Mouse (Mus musculus) bone marrow, adult 2 months (tissue): ENCODE results near the gene Maco1. TPM values are rescaled to one million over a fixed set of nuclear protein-coding genes. Genes with fewer than 3 reads are reported as not detected.

Experiments
- H3K27ac ChIP-seq: fragments of 200-500 bp; 2 replicates; pipeline ENCODE4 v1.5.1; 2012; ENCODE audit warnings: low read depth, mild to moderate bottlenecking, control low read depth, inconsistent platforms, low read length; ENCODE audit not compliant: control insufficient read depth, poor library complexity, insufficient read depth
- H3K4me1 ChIP-seq: fragments of 200-500 bp; 2 replicates; pipeline ENCODE4 v1.6.1; 2011; ENCODE audit warnings: low read length; ENCODE audit not compliant: control insufficient read depth, insufficient read depth
- H3K4me3 ChIP-seq: fragments of 200-500 bp; replicated peaks from 2 replicates; pipeline ENCODE3; 2011; ENCODE audit warnings: mild to moderate bottlenecking, low read depth, low read length, control low read depth; ENCODE audit not compliant: control insufficient read depth
- CTCF ChIP-seq: fragments of 200-500 bp; IDR thresholded peaks from 2 replicates; pipeline ENCODE4 v1.5.1; 2011; ENCODE audit warnings: low read length, control low read depth; ENCODE audit not compliant: control insufficient read depth, insufficient read depth
- POLR2A ChIP-seq: fragments of 200-500 bp; IDR thresholded peaks from 2 replicates; pipeline ENCODE4 v1.6.1; 2011; ENCODE audit warnings: low read depth, mild to moderate bottlenecking, control low read depth, low read length, borderline replicate concordance; ENCODE audit not compliant: control insufficient read depth
- WGBS: fragments of 180-500 bp; shearing (Covaris S2); methylation state at CpG from one replicate; pipeline ENCODE4 v1.1.7; 2018; 5-methylcytosine and 5-hydroxymethylcytosine counted together
- polyA plus RNA-seq: library from polyadenylated mRNA; stranded (reverse); fragments of >200 nt; gene quantifications from 2 replicates; pipeline ENCODE4 v1.2.4, GENCODE M21; 2011; ENCODE audit warnings: low replicate concordance; ENCODE audit not compliant: missing spikeins, insufficient read depth, insufficient read length

Gene Maco1
- polyA plus RNA-seq, 1 experiment, result 24.3 TPM

- Histone ChIP-seq H3K4me3 (no peak overlapping the region), H3K27ac (no peak overlapping the region), H3K4me1 (peaks cover 9% of the 10 kb centered on the region)
- 81% methylated on average over 7 of the region's 7 CpGs for WGBS
- no peak for TF ChIP-seq CTCF
- TF ChIP-seq POLR2A, result no peak
Measured at GRCm38 (mm10) chr4:134769891-134770290, 83.3 kb downstream of the Maco1 start.

DNA sequence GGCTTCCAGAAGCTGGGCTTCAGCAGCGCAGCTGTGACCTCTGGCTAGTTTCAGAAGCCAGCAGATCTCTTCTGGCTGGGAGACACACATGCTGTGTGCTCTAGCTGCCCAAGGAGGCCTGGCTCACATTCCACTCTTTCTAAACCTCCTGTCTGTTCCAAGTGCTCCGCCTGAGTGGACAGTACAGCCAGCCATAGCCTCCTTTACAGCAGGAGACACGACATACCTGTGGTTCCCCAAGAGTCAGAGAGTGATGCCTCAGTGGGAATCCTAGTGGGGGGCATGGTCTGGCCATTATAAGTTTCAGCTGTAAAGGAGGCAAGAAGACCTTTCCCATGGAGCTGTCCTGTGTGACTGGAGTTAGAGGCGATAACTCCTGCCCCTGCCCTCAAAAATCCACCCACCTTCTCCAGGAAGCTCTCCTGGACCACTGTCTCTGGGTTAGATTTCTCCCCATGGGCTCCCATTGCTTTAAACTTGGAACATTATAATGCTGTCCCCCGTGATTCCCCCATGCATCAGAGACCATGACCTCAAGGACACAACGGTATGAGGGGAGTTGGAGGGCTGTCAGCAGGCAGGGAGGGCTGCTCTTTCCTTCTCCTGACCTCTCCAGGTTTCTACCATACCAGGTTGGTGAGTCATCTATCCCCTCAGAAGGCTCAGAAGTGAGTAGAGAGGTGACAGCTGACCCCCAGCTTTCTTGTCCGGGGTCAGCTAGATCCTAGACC is 83.9 kb downstream of the Maco1 start:
- 80% methylated on average over 7 of the region's 7 CpGs for WGBS
- no peak overlapping the region for H3K4me3 ChIP-seq
- no peak overlapping the region for H3K27ac ChIP-seq
- peaks cover 13% of the 10 kb centered on the region for H3K4me1 ChIP-seq
- no peak for TF ChIP-seq POLR2A
- TF ChIP-seq CTCF, result no peak

GRCm38 (mm10) chr4:134768226-134768888 is 84.8 kb downstream of the Maco1 start:
- Histone ChIP-seq H3K4me1 (peaks cover 19% of the 10 kb centered on the region), H3K27ac (no peak overlapping the region; the same call in 1 of the 2 replicates), H3K4me3 (peak overlapping the region; percentile 86)
- 20% methylated on average over 21 of the region's 21 CpGs for WGBS
- no peak for TF ChIP-seq POLR2A
- TF ChIP-seq CTCF, result no peak

DNA sequence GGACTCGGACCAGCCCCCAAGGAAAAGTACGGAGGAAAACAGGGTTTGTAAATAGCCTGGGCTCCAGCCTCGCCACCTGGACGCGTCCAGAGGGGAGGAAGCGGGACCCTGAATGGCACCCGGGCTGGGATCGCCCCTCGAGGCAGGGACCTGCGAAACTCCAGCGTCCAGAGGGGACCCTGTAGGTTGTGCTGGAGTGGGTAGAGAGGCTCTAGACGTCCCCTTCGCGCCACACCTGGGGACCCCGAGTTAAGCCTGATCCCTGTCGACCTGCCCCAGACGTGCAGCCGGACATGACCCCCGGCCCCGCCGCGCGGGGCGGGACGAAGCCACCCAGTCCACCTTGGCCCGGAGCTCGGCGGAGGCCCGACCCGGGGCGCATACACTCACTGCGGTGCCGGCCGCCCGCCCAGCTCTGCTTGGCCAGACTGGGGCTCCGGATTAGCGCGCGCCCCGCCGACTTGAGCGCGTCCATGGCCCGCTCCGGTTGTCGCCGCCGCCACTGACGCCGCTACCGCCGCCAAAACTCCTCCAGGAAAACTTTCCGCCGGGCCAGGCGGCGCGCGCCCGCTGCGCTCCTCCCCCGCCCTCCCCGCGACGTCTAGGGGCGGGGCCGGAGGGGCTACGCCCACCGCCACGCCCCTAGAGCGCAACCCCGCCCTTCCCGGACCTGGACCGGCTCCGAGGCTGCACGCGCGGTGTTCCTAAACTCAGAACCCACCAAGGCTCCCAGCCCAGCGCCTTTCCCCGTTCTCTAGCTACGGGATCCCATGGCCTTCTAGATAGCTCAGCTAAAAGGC is 85.5 kb downstream of the Maco1 start, which contains the start of gene Ldlrap1:
Ldlrap1 (minus strand) TSS at position 599 of the 800 bp plus-strand sequence.
- H3K27ac ChIP-seq, result peak within 1 kb of the TSS; percentile 71
- TF ChIP-seq CTCF (no peak), POLR2A (peak; percentile 70; the same call in 1 of the 2 replicates)
- WGBS, result under 1% methylated on average over 80 of the region's 80 CpGs
- H3K4me1 ChIP-seq, result peaks cover 21% of the 10 kb centered on the region
- H3K4me3 ChIP-seq, result peak within 1 kb of the TSS; percentile 86

DNA sequence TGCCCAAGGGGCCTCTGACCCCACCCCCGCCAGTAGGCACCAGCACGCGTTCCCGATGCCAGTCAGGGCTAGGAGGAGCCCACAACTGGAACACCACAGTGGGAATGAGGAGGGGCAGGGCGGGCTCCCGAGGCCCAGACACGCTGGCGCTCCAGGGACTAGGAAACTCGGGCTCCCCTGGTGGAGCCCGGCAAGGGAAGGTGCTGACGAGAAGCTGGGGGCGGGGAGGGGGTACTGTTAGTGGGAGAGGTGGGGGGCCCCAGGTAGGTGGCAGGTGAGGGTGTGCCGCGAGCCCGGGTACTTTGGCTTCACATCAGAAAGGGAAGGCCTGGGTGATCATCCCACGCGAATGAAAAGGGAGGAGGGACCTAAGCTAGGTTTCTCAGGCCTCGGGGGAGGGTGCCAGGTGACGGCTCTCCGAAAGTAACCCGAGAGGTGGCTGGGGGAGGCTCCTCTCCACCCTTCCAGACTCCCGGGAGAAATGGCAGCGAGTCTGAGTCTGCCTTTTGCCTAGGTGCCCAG is 86.2 kb downstream of the Maco1 start:
- Histone ChIP-seq H3K4me1 (peaks cover 21% of the 10 kb centered on the region), H3K27ac (peak overlapping the region; percentile 71), H3K4me3 (peak overlapping the region; percentile 86)
- under 1% methylated on average over 23 of the region's 23 CpGs for WGBS
- TF ChIP-seq POLR2A (no peak), CTCF (no peak)

GRCm38 (mm10) chr4:134766277-134766676 is 86.9 kb downstream of the Maco1 start:
- peak overlapping the region; percentile 86 for H3K4me3 ChIP-seq
- H3K4me1 ChIP-seq, result peaks cover 25% of the 10 kb centered on the region
- TF ChIP-seq CTCF, result no peak
- no peak for TF ChIP-seq POLR2A
- no peak overlapping the region for H3K27ac ChIP-seq
- 21% methylated on average over 6 of the region's 6 CpGs for WGBS

- peak overlapping the region; percentile 60 for H3K27ac ChIP-seq
- TF ChIP-seq CTCF, result no peak
- TF ChIP-seq POLR2A, result no peak
- 2% methylated on average over 3 of the region's 3 CpGs for WGBS
- peaks cover 41% of the 10 kb centered on the region for H3K4me1 ChIP-seq
- H3K4me3 ChIP-seq, result no peak overlapping the region
Measured at GRCm38 (mm10) chr4:134764333-134764732, 88.8 kb downstream of the Maco1 start.

- WGBS, result 14% methylated on average over 6 of the region's 6 CpGs
- Histone ChIP-seq H3K4me1 (peaks cover 54% of the 10 kb centered on the region), H3K4me3 (peak overlapping the region; percentile 25), H3K27ac (peak overlapping the region; percentile 84)
- no peak for TF ChIP-seq CTCF
- peak; percentile 41; the same call in 1 of the 2 replicates for TF ChIP-seq POLR2A
Measured at GRCm38 (mm10) chr4:134762360-134762759, 90.8 kb downstream of the Maco1 start.
